Mouse (Mus musculus): ENCODE data around the gene Emc1. TPM values are rescaled to one million over a fixed set of nuclear protein-coding genes. Genes with fewer than 3 reads are reported as not detected.
A peak's percentile ranks its signal among the peaks of the same experiment; 100 is the strongest.

Emc1 gene
- polyA plus RNA-seq, 1 experiment from 2014 or later = 25.8 TPM

- Histone ChIP-seq H3K9me3 (ENCODE audit: control insufficient read depth, low read length) (no peaks in the 10 kb centered on the region), H3K36me3 (ENCODE audit: control insufficient read depth, insufficient read depth, low read length) (peaks cover 50% of the 10 kb centered on the region), H3K9ac (ENCODE audit: low read depth, low read length) (no peak overlapping the region), H3K27me3 (ENCODE audit: control insufficient read depth, insufficient read depth, low read length) (no peaks in the 10 kb centered on the region), H3K27ac (ENCODE audit: low read depth, low read length) (no peak overlapping the region), H3K4me1 (ENCODE audit: control insufficient read depth, insufficient read depth, low read length) (no peaks in the 10 kb centered on the region), H3K4me3 (ENCODE audit: low read length) (no peak overlapping the region), H3K4me2 (replicated peaks; ENCODE audit: low read depth, low read length) (no peak overlapping the region)
- WGBS = 92% methylated on average over 11 of the region's 11 CpGs
- ATAC-seq (ENCODE audit: low FRiP score, low TSS enrichment) = no peak
Observed at GRCm38 (mm10) chr4:139318449-139318848, 33.9 kb upstream of the Emc1 start.

GRCm38 (mm10) chr4:139319740-139320139 lies 32.6 kb upstream of the Emc1 start:
- H3K9ac ChIP-seq (ENCODE audit: low read depth, low read length) = no peak overlapping the region
- whole genome bisulfite sequencing = 88% methylated on average over 4 of the region's 4 CpGs
- no peaks in the 10 kb centered on the region for H3K4me1 ChIP-seq (ENCODE audit: control insufficient read depth, insufficient read depth, low read length)
- no peaks in the 10 kb centered on the region for H3K27me3 ChIP-seq (ENCODE audit: control insufficient read depth, insufficient read depth, low read length)
- no peaks in the 10 kb centered on the region for H3K9me3 ChIP-seq (ENCODE audit: control insufficient read depth, low read length)
- no peak for ATAC-seq (ENCODE audit: low FRiP score, low TSS enrichment)
- no peak overlapping the region for H3K27ac ChIP-seq (ENCODE audit: low read depth, low read length)
- peaks cover 40% of the 10 kb centered on the region for H3K36me3 ChIP-seq (ENCODE audit: control insufficient read depth, insufficient read depth, low read length)
- H3K4me2 ChIP-seq (replicated peaks; ENCODE audit: low read depth, low read length) = no peak overlapping the region
- H3K4me3 ChIP-seq (ENCODE audit: low read length) = no peak overlapping the region

- H3K4me2 ChIP-seq (replicated peaks; ENCODE audit: low read depth, low read length) = peak overlapping the region; percentile 33; the same call in 1 of the 2 replicates
- WGBS = 8% methylated on average over 10 of the region's 10 CpGs
- H3K9me3 ChIP-seq (ENCODE audit: control insufficient read depth, low read length) = no peaks in the 10 kb centered on the region
- no peaks in the 10 kb centered on the region for H3K36me3 ChIP-seq (ENCODE audit: control insufficient read depth, insufficient read depth, low read length)
- peak; percentile 92 for ATAC-seq (ENCODE audit: low FRiP score, low TSS enrichment)
- H3K4me1 ChIP-seq (ENCODE audit: control insufficient read depth, insufficient read depth, low read length) = no peaks in the 10 kb centered on the region
- H3K4me3 ChIP-seq (ENCODE audit: low read length) = peak overlapping the region; percentile 3; the same call in 1 of the 2 replicates
- no peaks in the 10 kb centered on the region for H3K27me3 ChIP-seq (ENCODE audit: control insufficient read depth, insufficient read depth, low read length)
- H3K9ac ChIP-seq (ENCODE audit: low read depth, low read length) = peak overlapping the region; percentile 2; the same call in 1 of the 2 replicates
- H3K27ac ChIP-seq (ENCODE audit: low read depth, low read length) = no peak overlapping the region
Observed at GRCm38 (mm10) chr4:139330605-139331004, 21.8 kb upstream of the Emc1 start.

GRCm38 (mm10) chr4:139334631-139335295 lies 17.6 kb upstream of the Emc1 start:
- Histone ChIP-seq H3K4me3 (ENCODE audit: low read length) (no peak overlapping the region), H3K27ac (ENCODE audit: low read depth, low read length) (no peak overlapping the region), H3K4me1 (ENCODE audit: control insufficient read depth, insufficient read depth, low read length) (no peaks in the 10 kb centered on the region), H3K27me3 (ENCODE audit: control insufficient read depth, insufficient read depth, low read length) (no peaks in the 10 kb centered on the region; the same call in 1 of the 2 replicates), H3K4me2 (replicated peaks; ENCODE audit: low read depth, low read length) (no peak overlapping the region), H3K9me3 (ENCODE audit: control insufficient read depth, low read length) (no peaks in the 10 kb centered on the region), H3K36me3 (ENCODE audit: control insufficient read depth, insufficient read depth, low read length) (no peaks in the 10 kb centered on the region), H3K9ac (ENCODE audit: low read depth, low read length) (no peak overlapping the region)
- ATAC-seq (ENCODE audit: low FRiP score, low TSS enrichment) = no peak
- 71% methylated on average over 7 of the region's 9 CpGs for WGBS

GRCm38 (mm10) chr4:139335507-139335906 lies 16.9 kb upstream of the Emc1 start:
- WGBS = 72% methylated on average over 7 of the region's 7 CpGs
- no peaks in the 10 kb centered on the region for H3K9me3 ChIP-seq (ENCODE audit: control insufficient read depth, low read length)
- no peak overlapping the region for H3K9ac ChIP-seq (ENCODE audit: low read depth, low read length)
- no peak overlapping the region for H3K4me3 ChIP-seq (ENCODE audit: low read length)
- H3K27ac ChIP-seq (ENCODE audit: low read depth, low read length) = no peak overlapping the region
- no peaks in the 10 kb centered on the region for H3K36me3 ChIP-seq (ENCODE audit: control insufficient read depth, insufficient read depth, low read length)
- no peak for ATAC-seq (ENCODE audit: low FRiP score, low TSS enrichment)
- H3K4me2 ChIP-seq (replicated peaks; ENCODE audit: low read depth, low read length) = no peak overlapping the region
- no peaks in the 10 kb centered on the region for H3K4me1 ChIP-seq (ENCODE audit: control insufficient read depth, insufficient read depth, low read length)
- no peaks in the 10 kb centered on the region; the same call in 1 of the 2 replicates for H3K27me3 ChIP-seq (ENCODE audit: control insufficient read depth, insufficient read depth, low read length)

- Histone ChIP-seq H3K27me3 (ENCODE audit: control insufficient read depth, insufficient read depth, low read length) (no peaks in the 10 kb centered on the region; the same call in 1 of the 2 replicates), H3K4me3 (ENCODE audit: low read length) (peak overlapping the region; percentile 21; the same call in 1 of the 2 replicates), H3K4me1 (ENCODE audit: control insufficient read depth, insufficient read depth, low read length) (no peaks in the 10 kb centered on the region), H3K27ac (ENCODE audit: low read depth, low read length) (no peak overlapping the region), H3K4me2 (replicated peaks; ENCODE audit: low read depth, low read length) (peak overlapping the region; percentile 41), H3K9ac (ENCODE audit: low read depth, low read length) (no peak overlapping the region; the same call in 1 of the 2 replicates), H3K36me3 (ENCODE audit: control insufficient read depth, insufficient read depth, low read length) (no peaks in the 10 kb centered on the region), H3K9me3 (ENCODE audit: control insufficient read depth, low read length) (no peaks in the 10 kb centered on the region)
- WGBS = 33% methylated on average over 24 of the region's 24 CpGs
- no peak for ATAC-seq (ENCODE audit: low FRiP score, low TSS enrichment)
Observed at GRCm38 (mm10) chr4:139336822-139337483, 15.4 kb upstream of the Emc1 start.

GRCm38 (mm10) chr4:139338145-139338544 lies 14.2 kb upstream of the Emc1 start:
- H3K4me3 ChIP-seq (ENCODE audit: low read length) = no peak overlapping the region
- H3K4me2 ChIP-seq (replicated peaks; ENCODE audit: low read depth, low read length) = no peak overlapping the region
- H3K9me3 ChIP-seq (ENCODE audit: control insufficient read depth, low read length) = no peaks in the 10 kb centered on the region
- H3K9ac ChIP-seq (ENCODE audit: low read depth, low read length) = no peak overlapping the region
- no peaks in the 10 kb centered on the region for H3K4me1 ChIP-seq (ENCODE audit: control insufficient read depth, insufficient read depth, low read length)
- no peak overlapping the region for H3K27ac ChIP-seq (ENCODE audit: low read depth, low read length)
- no peaks in the 10 kb centered on the region; the same call in 1 of the 2 replicates for H3K27me3 ChIP-seq (ENCODE audit: control insufficient read depth, insufficient read depth, low read length)
- WGBS = 52% methylated on average over 33 of the region's 33 CpGs
- no peak for ATAC-seq (ENCODE audit: low FRiP score, low TSS enrichment)
- no peaks in the 10 kb centered on the region for H3K36me3 ChIP-seq (ENCODE audit: control insufficient read depth, insufficient read depth, low read length)

- no peaks in the 10 kb centered on the region for H3K9me3 ChIP-seq (ENCODE audit: control insufficient read depth, low read length)
- no peak overlapping the region for H3K27ac ChIP-seq (ENCODE audit: low read depth, low read length)
- no peaks in the 10 kb centered on the region for H3K4me1 ChIP-seq (ENCODE audit: control insufficient read depth, insufficient read depth, low read length)
- WGBS = 73% methylated on average over 4 of the region's 4 CpGs
- H3K36me3 ChIP-seq (ENCODE audit: control insufficient read depth, insufficient read depth, low read length) = peaks cover 6% of the 10 kb centered on the region
- no peak overlapping the region for H3K4me2 ChIP-seq (replicated peaks; ENCODE audit: low read depth, low read length)
- H3K4me3 ChIP-seq (ENCODE audit: low read length) = no peak overlapping the region
- H3K9ac ChIP-seq (ENCODE audit: low read depth, low read length) = no peak overlapping the region
- ATAC-seq (ENCODE audit: low FRiP score, low TSS enrichment) = no peak
- H3K27me3 ChIP-seq (ENCODE audit: control insufficient read depth, insufficient read depth, low read length) = no peaks in the 10 kb centered on the region; the same call in 1 of the 2 replicates
Observed at GRCm38 (mm10) chr4:139340835-139341234, 11.6 kb upstream of the Emc1 start.
